Mouse (Mus musculus) liver, embryonic 14.5 days (tissue): ENCODE results near the gene Slc6a11. TPM values are rescaled to one million over a fixed set of nuclear protein-coding genes. Genes with fewer than 3 reads are reported as not detected.

ENCODE experiments used
- ATAC-seq: fragments of 200-750 bp; cut with Nextera tagmentation; 2 replicates; pipeline ENCODE4 v1.8.0; 2017; ENCODE audit warnings: moderate number of reproducible peaks, mild to moderate bottlenecking, moderate library complexity; ENCODE audit not compliant: insufficient read depth
- DNase-seq, 3 experiments: peaks; one replicate each; pipeline ENCODE4 v3.0.0-alpha.2; 2012 to 2013; ENCODE audit warnings: low read depth in 3 of 3, low spot score in 3 of 3
- H3K27ac ChIP-seq: fragments of 300-500 bp; sonication (generic); 2 replicates; pipeline ENCODE4 v1.5.1; 2014; ENCODE audit warnings: moderate library complexity, mild to moderate bottlenecking, control low read depth, inconsistent platforms
- H3K27me3 ChIP-seq: fragments of 300-500 bp; sonication (generic); 2 replicates; pipeline ENCODE4 v1.6.1; 2014; ENCODE audit warnings: mild to moderate bottlenecking, low read length, moderate library complexity; ENCODE audit not compliant: control insufficient read depth, insufficient read depth
- H3K36me3 ChIP-seq: fragments of 300-500 bp; sonication (generic); replicated peaks from 2 replicates; pipeline ENCODE4 v1.6.1; 2014; ENCODE audit warnings: low read depth; ENCODE audit not compliant: control insufficient read depth, insufficient read depth
- H3K4me1 ChIP-seq, 2 experiments: fragments of 200-500 bp in 1 of 2; fragments of 300-500 bp in 1 of 2; sonication (generic) in 1 of 2; replicated peaks; 2 replicates each; pipeline ENCODE4 v1.6.1; 2012 to 2014; ENCODE audit warnings: antibody characterized with exemption in 1 of 2, inconsistent platforms in 1 of 2, low read length in 1 of 2; ENCODE audit not compliant: control insufficient read depth in 2 of 2, insufficient read depth in 2 of 2
- H3K4me2 ChIP-seq: fragments of 300-500 bp; sonication (generic); 2 replicates; pipeline ENCODE4 v1.6.1; 2014; ENCODE audit warnings: low read depth, mild to moderate bottlenecking, control low read depth, moderate library complexity
- H3K4me3 ChIP-seq, 2 experiments: fragments of 200-500 bp in 1 of 2; fragments of 300-500 bp in 1 of 2; sonication (generic) in 1 of 2; 2 replicates each; pipeline ENCODE4 v1.5.1; 2012 to 2014; ENCODE audit warnings: low read depth in 2 of 2, low read length in 2 of 2, mild to moderate bottlenecking in 2 of 2, control low read depth in 1 of 2, inconsistent platforms in 1 of 2, moderate library complexity in 1 of 2; ENCODE audit not compliant: insufficient read depth in 1 of 2
- H3K9ac ChIP-seq: fragments of 300-500 bp; sonication (generic); replicated peaks from 2 replicates; pipeline ENCODE4 v1.6.1; 2014; ENCODE audit warnings: mild to moderate bottlenecking, control low read depth, moderate library complexity
- H3K9me3 ChIP-seq: fragments of 300-500 bp; sonication (generic); 2 replicates; pipeline ENCODE4 v1.6.1; 2016; ENCODE audit warnings: low read length, mixed read lengths; ENCODE audit not compliant: control insufficient read depth
- CTCF ChIP-seq: IDR thresholded peaks from 2 replicates; pipeline ENCODE4 v1.5.1; 2016; ENCODE audit warnings: antibody characterized with exemption, low read depth, control low read depth
- EP300 ChIP-seq: IDR thresholded peaks from 2 replicates; pipeline ENCODE4 v1.6.1; 2016; ENCODE audit warnings: antibody characterized with exemption, low read depth
- WGBS: fragments of 180-500 bp; shearing (Covaris S2); extraction: QIAGEN DNeasy Blood & Tissue Kit; methylation state at CpG from one replicate; pipeline ENCODE4 v1.1.7; 2014; ENCODE audit not compliant: insufficient replicate concordance; 5-methylcytosine and 5-hydroxymethylcytosine counted together
- polyA plus RNA-seq, 2 experiments: library from polyadenylated mRNA; depleted of rRNA in 1 of 2; stranded (reverse) in 1 of 2; unstranded in 1 of 2; fragments of >200 nt; fragmentation: Nextera tagmentation in 1 of 2; extraction: Ambion mirVana in 1 of 2; gene quantifications; 2 replicates each; pipeline versions ENCODE4 v1.2.1 to v1.2.3; 2012 to 2014

Slc6a11 gene
- polyA plus RNA-seq, 2 experiments = 0.01 TPM; not detected in 1

DNA sequence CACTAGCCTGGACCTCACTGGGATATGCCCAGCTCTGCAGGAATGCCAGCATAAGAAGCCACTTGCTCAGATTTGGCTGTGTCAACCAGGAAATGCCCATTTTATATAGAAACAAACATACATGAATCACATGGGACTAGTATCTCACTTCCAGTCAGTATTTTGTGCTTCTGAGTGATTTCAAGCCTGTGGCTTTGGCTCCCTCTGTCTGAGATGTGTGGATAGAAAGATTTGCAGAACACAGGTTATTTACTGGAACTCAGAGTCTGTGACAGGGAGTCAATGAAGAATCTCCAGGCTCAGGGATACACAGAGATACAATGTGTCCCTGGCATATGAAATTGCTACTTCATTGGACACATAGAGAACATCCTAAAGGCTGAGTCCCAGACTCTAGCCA lies 65.0 kb downstream of the Slc6a11 start:
- no peak for DNase-seq

DNA sequence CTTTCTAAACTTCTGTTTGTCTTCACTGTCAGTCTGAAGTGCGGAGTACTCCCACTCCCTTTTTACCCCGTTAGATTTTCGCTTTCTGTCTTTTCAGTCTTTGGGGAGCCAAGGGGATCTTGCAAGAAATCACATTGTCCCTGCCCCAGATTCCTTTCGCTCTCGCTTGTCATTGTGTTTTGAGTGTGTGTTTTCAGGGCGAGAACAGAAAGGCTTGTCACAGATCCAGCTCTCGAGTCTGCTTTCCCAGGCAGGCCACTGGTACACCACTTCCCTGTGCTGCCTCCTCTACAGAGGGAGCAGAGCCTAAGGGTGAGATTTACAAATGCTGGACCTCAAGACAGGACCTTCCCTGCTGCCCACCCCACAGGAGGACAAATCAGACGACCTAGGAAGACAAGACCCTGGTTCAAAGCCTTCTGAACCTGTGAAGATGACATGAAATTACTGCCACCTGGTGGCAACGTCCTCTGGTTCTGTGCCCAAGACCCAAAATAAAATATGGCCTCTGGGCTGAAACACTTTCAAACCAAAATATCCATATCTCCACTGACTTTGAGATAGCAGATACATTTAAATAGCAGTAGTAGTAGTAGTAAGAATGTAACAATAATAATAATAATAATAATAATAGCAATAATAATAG lies 68.3 kb downstream of the Slc6a11 start:
- no peak; the same call in 1 of the 2 replicates for TF ChIP-seq CTCF
- TF ChIP-seq EP300 = no peak
- H3K9ac ChIP-seq = no peak overlapping the region
- no peak overlapping the region for H3K4me2 ChIP-seq
- no peaks in the 10 kb centered on the region for H3K4me1 ChIP-seq
- ATAC-seq (no peak), DNase-seq (no peak)
- WGBS = 40% methylated on average over 9 of the region's 9 CpGs
- no peaks in the 10 kb centered on the region for H3K27me3 ChIP-seq
- H3K27ac ChIP-seq = no peak overlapping the region
- H3K4me3 ChIP-seq = no peak overlapping the region
- no peaks in the 10 kb centered on the region for H3K9me3 ChIP-seq
- H3K36me3 ChIP-seq = no peaks in the 10 kb centered on the region

More for the DNA sequence above, 65.0 kb downstream of the Slc6a11 start:
- H3K36me3 ChIP-seq = no peaks in the 10 kb centered on the region
- H3K4me1 ChIP-seq = no peaks in the 10 kb centered on the region
- H3K27ac ChIP-seq = no peak overlapping the region
- no peaks in the 10 kb centered on the region for H3K9me3 ChIP-seq
- ATAC-seq = no peak
- H3K9ac ChIP-seq = no peak overlapping the region
- H3K27me3 ChIP-seq = no peaks in the 10 kb centered on the region
- no peak overlapping the region for H3K4me2 ChIP-seq
- no peak for TF ChIP-seq EP300
- TF ChIP-seq CTCF = no peak
- no peak overlapping the region for H3K4me3 ChIP-seq

DNA sequence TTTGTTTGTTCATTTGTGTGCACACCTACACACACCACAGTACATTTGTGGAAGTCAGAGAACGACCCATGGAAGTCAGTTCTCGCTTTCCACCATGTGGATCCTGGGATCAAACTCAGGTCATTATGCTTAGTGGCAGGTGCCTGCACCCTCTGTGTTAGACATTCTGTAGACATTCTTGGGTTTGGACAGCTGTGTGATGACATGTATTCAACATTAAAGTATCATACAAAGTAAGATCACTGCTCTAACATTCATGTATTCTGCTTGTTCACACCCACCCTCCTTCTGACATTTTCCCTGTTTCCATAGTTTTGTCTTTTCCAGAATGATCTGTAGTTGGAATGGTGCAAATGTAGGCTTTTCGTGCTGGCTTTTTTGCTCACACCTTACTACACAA lies 73.5 kb downstream of the Slc6a11 start:
- H3K36me3 ChIP-seq = no peaks in the 10 kb centered on the region
- WGBS = 40% methylated on average over 3 of the region's 3 CpGs
- no peak overlapping the region for H3K9ac ChIP-seq
- TF ChIP-seq CTCF = no peak
- no peak for TF ChIP-seq EP300
- H3K27me3 ChIP-seq = no peaks in the 10 kb centered on the region
- no peaks in the 10 kb centered on the region for H3K9me3 ChIP-seq
- no peak overlapping the region for H3K4me2 ChIP-seq
- H3K4me1 ChIP-seq = no peaks in the 10 kb centered on the region
- ATAC-seq (no peak), DNase-seq (no peak)
- H3K4me3 ChIP-seq = no peak overlapping the region
- no peak overlapping the region for H3K27ac ChIP-seq

DNA sequence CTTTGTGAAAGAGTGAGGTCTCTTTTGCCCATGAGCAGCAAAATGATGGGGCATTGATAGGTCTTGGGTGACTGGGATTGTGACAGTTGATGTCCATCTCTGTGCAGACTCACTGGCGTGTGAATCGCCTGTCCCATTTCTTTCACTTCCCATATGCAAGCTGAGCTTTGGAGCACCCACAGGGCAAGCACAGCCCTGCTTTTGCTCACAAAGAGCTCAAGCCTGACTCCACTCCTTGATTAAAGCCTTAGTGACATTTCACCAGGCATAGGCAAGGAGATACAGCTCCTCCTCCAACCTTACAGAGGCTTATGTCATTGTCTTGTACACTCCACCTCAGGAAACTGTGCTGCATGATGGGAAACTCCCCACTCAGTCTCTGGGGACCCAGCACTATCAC lies 77.3 kb downstream of the Slc6a11 start:
- Histone ChIP-seq H3K4me2 (no peak overlapping the region), H3K4me1 (no peaks in the 10 kb centered on the region), H3K27ac (no peak overlapping the region), H3K36me3 (no peaks in the 10 kb centered on the region), H3K9me3 (no peaks in the 10 kb centered on the region), H3K27me3 (no peaks in the 10 kb centered on the region), H3K9ac (no peak overlapping the region), H3K4me3 (no peak overlapping the region)
- WGBS = 76% methylated on average over 2 of the region's 2 CpGs
- no peak for DNase-seq
- TF ChIP-seq CTCF = no peak
- TF ChIP-seq EP300 = no peak
- ATAC-seq = no peak

DNA sequence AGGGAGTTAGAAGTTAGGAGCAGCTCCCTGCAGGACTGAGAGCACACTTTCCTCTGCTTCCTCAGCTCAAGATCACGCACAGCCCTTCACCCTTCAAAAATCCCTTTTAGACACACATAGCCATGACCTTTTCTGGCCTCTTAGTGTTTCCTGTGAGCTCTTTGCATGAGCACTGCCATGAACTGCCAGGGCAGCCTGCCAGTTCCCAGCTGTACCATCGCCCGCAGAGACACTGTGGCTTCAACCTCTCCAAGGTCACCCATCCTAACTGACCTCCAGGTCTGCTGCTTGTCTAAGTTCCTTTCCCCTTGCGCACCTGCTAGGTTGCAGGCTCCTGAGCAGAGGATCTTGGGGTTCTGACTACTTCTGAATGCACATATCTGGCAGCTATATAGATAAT lies 83.4 kb downstream of the Slc6a11 start:
- Histone ChIP-seq H3K4me1 (no peaks in the 10 kb centered on the region), H3K4me2 (no peak overlapping the region), H3K27me3 (no peaks in the 10 kb centered on the region), H3K36me3 (no peaks in the 10 kb centered on the region), H3K9ac (no peak overlapping the region), H3K27ac (no peak overlapping the region), H3K9me3 (no peaks in the 10 kb centered on the region), H3K4me3 (no peak overlapping the region)
- DNase-seq (no peak), ATAC-seq (no peak)
- 59% methylated on average over 4 of the region's 4 CpGs for WGBS
- TF ChIP-seq CTCF (no peak), EP300 (no peak)
